Mouse (Mus musculus): ENCODE data around the gene Mfsd12.
A peak's percentile ranks its signal among the peaks of the same experiment; 100 is the strongest.

Mfsd12 gene

GRCm38 (mm10) chr10:81356352-81356990 is 820 bp upstream of the Mfsd12 start:
- DNase-seq: no peak

DNA sequence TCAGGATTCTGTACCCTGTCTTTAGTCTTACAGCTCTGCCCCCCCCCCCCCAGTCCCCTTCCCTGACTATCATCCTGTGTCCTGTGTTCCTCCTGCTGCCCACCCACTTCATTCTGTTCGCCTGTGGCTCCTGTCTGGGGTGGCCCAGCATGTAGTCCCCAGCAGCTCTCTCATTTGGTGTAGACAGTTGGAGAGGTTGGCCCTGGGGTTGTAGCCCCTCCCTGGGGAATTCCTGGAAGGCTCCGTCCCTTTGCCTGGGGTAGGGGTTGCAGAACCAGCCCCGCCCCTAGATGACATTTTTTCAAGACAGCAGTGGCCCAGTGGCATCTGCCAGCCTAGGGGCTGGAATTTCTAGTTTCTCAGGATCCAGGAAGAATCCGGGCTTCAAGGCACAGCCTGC is 918 bp downstream of the Mfsd12 start:
- DNase-seq: no peak

DNA sequence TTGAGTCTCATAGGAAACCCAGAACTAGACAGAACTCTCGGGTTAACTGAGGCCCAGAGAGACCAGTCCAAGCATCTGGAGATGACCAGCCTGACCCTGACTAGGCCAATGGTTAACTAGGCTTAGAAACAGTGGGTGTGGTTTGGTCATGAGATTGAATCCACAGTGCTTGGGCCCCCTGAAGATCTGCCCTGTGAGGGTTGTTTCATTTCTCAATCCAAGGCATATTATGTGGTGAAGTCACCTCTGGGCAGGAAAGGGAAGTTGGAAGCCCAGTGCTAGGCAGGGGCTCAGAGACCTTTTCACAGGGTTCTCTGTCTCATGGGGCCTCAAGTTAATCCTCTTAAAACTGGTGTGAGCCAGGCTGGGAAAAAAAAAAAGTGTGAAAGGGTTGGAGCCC is 1.6 kb downstream of the Mfsd12 start:
- DNase-seq: no peak

GRCm38 (mm10) chr10:81360721-81361120 is 3.4 kb downstream of the Mfsd12 start:
- no peak for DNase-seq

- no peak for DNase-seq
These were observed 5.2 kb downstream of the Mfsd12 start for GRCm38 (mm10) chr10:81362336-81362949.

GRCm38 (mm10) chr10:81363436-81364346 is 6.4 kb downstream of the Mfsd12 start:
- DNase-seq: no peak

DNA sequence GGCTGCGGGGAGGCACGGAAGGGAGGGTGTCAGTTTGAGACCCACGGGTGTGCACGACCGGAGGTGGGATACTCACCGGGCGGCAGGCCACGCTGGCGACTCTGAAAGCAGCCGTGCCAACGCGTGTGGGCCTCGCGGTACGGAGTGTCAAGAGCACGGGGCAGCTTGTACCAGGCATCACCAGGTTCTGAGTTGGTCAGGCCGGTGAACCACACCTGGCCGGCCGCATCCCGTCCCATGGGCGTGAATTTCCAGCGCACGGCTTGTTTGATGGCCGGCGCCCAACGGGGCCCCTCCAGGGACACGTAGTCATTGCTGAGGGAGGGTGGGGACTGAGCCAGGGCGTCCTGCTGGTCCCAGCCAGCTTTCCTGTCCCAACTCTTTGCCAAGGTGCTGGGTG is 7.4 kb downstream of the Mfsd12 start:
- DNase-seq: no peak

DNA sequence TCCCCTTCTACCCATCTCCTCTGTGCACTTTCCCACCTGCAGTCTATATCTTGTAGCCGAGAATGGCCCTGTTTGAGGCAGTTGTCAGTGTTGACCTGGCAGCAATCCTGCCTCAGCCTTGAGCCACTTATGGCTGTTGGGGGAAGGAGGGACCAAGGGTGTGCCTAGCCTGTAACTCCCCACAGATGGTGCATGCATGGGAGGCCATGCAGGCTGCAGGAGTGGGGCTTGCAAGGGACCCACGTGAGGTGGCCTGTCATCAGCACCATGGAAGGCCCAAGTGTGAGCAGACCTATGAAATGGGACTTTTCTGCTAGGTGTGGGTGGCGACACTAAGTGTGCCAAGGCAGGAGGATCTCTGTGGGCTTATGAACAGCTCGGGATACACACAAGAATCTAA is 7.8 kb downstream of the Mfsd12 start:
- DNase-seq: no peak

- DNase-seq: no peak
These were observed 8.6 kb downstream of the Mfsd12 start, which contains the start of gene 4930404N11Rik for GRCm38 (mm10) chr10:81365672-81366476. 4930404N11Rik (minus strand) TSS chr10:81365816.

DNA sequence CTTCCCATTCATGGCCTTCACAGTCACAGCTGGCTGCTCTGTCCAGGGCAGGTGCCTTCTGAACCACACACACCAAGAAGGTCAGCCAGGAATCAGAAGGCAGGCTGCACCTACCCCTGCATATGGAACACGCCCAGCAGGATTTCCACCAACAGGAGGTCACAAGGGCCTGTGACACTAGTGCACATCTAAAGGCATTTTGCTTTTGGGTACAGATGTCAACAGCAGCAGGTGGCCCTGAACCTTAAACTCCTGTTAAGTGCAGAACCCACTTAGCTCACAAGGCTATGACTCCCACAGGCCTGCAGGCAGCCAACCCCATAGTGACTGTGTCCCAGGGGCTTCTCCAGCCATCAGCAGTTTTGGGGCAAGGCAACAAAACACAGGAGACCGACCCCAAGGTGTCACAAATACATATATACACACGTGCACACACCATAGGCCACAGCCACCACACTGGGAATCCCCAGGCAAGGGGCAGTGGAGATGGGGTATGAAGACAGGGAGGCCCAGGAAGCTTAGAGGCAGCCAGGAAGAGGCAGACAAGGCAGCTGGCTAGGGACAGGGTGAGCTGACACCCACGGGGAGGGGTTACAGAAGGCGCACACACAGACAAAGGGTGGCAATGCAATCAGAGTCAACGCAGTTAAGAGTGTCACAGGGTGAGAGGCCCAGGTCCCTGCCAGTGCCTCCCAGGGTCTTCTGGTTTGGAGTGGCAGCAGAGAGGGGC is 9.4 kb downstream of the Mfsd12 start:
- DNase-seq: no peak

- no peak for DNase-seq
These were observed 9.9 kb downstream of the Mfsd12 start for GRCm38 (mm10) chr10:81367207-81367495.

GRCm38 (mm10) chr10:81375322-81375721 is 18.0 kb downstream of the Mfsd12 start:
- DNase-seq: no peak

DNA sequence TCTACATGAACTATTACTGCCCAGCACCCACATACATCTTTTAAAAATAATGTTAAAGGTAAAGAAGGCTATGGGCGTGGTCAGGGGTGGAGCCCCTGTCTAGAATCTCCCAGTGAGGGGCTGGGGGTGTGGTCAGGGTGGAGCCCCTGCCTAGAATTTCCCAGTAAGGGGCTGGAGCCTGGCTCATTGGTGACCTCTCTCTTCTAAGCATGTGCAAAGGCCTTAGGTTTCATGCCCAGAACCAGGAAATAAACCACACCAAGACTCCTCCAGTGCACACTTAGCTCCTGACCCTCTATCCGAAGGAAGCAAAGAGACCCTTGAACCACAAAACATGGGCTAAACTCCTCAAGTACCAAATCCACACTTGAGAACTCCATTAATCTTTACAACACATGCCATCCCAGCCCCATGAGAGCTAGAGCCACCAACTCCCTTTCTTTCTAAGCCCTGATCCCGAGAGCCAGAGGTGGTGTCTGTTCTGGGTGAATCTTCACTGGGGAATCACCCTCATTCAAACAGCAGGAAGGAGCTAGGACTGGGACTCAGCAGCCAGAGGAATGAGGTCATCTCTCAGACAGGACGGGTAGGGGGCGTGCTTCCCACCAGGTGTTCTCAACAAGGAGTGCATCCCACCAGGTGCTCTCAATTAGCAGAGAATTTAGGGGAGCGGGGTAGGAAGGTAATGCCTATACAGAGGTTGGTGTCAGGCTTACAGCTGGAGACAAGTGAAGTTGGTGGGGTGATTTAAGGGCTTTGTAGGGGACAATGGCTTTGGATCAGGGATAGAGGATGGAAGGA is 19.5 kb downstream of the Mfsd12 start:
- DNase-seq: no peak

DNA sequence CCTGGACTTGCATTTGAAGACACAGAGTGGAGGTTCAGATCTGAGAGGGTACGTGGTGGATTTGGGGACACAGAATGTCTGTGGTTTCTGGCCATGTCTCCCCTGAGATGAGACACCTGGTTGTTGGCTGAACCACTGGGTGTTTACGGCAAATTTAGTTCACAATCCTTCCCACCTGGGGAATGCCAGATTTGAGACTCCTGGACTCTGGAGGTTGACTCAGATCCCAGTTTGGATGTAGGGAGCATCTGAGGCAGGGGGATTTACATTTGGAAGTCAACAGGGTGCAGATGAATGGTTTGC is 20.0 kb downstream of the Mfsd12 start:
- no peak for DNase-seq

GRCm38 (mm10) chr10:81377793-81378552 is 20.7 kb downstream of the Mfsd12 start, which contains the start of gene Fzr1:
Fzr1 (minus strand) TSS chr10:81378516.
- DNase-seq: no peak

- DNase-seq: peak; percentile 100
These were observed 21.4 kb downstream of the Mfsd12 start for GRCm38 (mm10) chr10:81378553-81379182.

DNA sequence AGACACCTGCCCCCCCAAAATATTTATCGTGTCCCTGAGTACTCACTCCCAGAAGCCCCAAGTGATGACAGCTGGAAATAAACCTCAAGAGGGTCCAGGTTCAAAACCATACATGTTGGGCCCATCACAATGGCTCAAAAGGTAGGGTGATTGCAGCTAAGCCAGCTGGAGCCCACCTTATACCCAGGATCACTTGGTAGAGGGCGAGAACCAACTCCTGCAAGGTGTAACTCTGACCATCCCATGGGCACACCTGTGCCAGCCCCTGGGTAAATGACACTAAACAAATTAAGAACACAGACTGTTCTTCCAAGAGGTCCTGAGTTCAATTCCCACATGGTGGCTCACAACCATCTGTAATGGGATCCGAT is 21.9 kb downstream of the Mfsd12 start:
- no peak for DNase-seq

DNA sequence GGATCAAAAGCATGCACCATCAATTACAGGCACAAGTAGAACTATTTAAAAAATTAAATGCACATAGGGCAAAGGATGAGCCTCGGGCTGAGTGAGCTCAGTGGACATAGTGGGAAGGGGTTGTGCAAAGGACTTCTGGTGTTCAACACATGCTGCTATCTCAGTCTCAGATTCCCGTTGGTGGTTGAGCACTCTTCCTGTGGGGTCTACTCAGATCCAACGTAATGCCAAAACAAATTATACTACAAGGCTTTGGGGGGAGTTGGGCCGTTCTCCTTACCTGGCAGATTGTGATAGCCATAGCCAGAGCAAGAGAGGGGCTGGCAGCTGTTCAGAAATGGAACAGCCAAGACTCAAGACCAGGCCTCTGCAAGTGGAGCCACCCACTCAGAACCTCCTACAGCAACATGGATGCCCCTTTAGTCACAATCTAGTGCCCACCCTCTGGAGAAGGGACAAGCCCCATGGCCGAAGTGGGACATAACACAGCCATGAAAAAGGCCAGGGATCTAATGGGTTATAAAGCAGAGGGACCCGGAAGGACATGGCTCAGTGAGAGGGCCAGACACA is 22.6 kb downstream of the Mfsd12 start:
- DNase-seq: no peak

DNA sequence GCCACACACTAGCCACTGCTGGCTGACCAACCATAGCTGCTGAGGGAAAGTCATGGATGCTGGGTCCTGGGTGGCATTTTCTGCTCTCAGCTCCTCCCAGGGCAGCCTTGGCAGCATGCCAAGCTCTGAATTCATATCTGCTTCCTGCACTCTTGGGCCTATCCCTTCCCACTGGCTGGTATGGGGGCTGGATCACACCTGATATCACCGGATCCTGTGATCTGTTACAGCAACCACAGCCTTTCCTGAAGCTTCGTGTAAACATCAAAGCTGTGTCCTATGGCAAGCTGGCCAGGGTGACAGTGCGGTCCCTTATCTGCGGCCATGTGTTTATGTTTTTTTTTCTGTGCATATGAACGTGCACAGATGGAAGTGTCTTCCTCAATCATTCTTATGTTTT is 24.7 kb downstream of the Mfsd12 start:
- DNase-seq: no peak

All from cerebellum, adult 11 months (tissue).